Mouse (Mus musculus): ENCODE measurements around the gene Cep41.

GRCm38 (mm10) chr6:30611212-30611611, 82.3 kb downstream of the Cep41 start:
- TF ChIP-seq POLR2A (IDR thresholded peaks at IDR 0.05; ENCODE audit: control insufficient read depth, extremely low read depth, insufficient read depth, low read length, poor library complexity) (no peak), CTCF (IDR thresholded peaks at IDR 0.05; ENCODE audit: borderline replicate concordance, control insufficient read depth, extremely low read depth, insufficient read depth, low read length, poor library complexity) (no peak)
